Mouse (Mus musculus) MEL (cell line): Measurements from ENCODE around the gene Dcst1. TPM values are rescaled to one million over a fixed set of nuclear protein-coding genes. Genes with fewer than 3 reads are reported as not detected.

Experiments used
- DNase-seq: peaks from one replicate; pipeline ENCODE4 v3.0.0; 2011; ENCODE audit warnings: low read depth, low spot score
- H3K27ac ChIP-seq: 2 replicates; pipeline ENCODE4 v1.5.1; 2012; ENCODE audit warnings: low read depth, mild to moderate bottlenecking, control low read depth, low read length, moderate library complexity; ENCODE audit not compliant: control insufficient read depth
- H3K27me3 ChIP-seq, 2 experiments: fragments of 150-350 bp in 1 of 2; sonication (generic) in 1 of 2; 2 replicates each; pipeline ENCODE4 v1.6.1; 2012; ENCODE audit warnings: low read length in 2 of 2, mild to moderate bottlenecking in 2 of 2, improper control_type of control experiment in 1 of 2, moderate library complexity in 1 of 2; ENCODE audit not compliant: insufficient read depth in 2 of 2, control insufficient read depth in 1 of 2
- H3K36me3 ChIP-seq, 2 experiments: 2 replicates each; pipeline ENCODE4 v1.6.1; 2012 to 2014; ENCODE audit warnings: low read length in 2 of 2, improper control_type of control experiment in 1 of 2, inconsistent platforms in 1 of 2, mild to moderate bottlenecking in 1 of 2; ENCODE audit not compliant: insufficient read depth in 2 of 2, control insufficient read depth in 1 of 2
- H3K4me1 ChIP-seq, 2 experiments: fragments of 150-350 bp in 1 of 2; sonication (generic) in 1 of 2; 2 replicates each; pipeline ENCODE4 v1.6.1; 2012; ENCODE audit warnings: low read length in 2 of 2, improper control_type of control experiment in 1 of 2, mild to moderate bottlenecking in 1 of 2; ENCODE audit not compliant: insufficient read depth in 2 of 2, control insufficient read depth in 1 of 2
- H3K4me3 ChIP-seq, 2 experiments: fragments of 150-350 bp in 1 of 2; sonication (generic) in 1 of 2; 2 replicates each; pipeline ENCODE4 v1.5.1; 2012; ENCODE audit warnings: low read depth in 2 of 2, low read length in 2 of 2, mild to moderate bottlenecking in 2 of 2, moderate library complexity in 2 of 2, control low read depth in 1 of 2, improper control_type of control experiment in 1 of 2; ENCODE audit not compliant: control insufficient read depth in 1 of 2, insufficient read depth in 1 of 2
- H3K79me2 ChIP-seq: 2 replicates; pipeline ENCODE4 v1.6.1; 2012; ENCODE audit warnings: mild to moderate bottlenecking, low read length, moderate library complexity; ENCODE audit not compliant: control insufficient read depth, poor library complexity, insufficient read depth
- H3K9ac ChIP-seq: 2 replicates; pipeline ENCODE4 v1.6.1; 2012; ENCODE audit warnings: low read depth, mild to moderate bottlenecking, control low read depth, low read length, moderate library complexity; ENCODE audit not compliant: control insufficient read depth, poor library complexity, severe bottlenecking
- H3K9me3 ChIP-seq: fragments of 150-350 bp; sonication (generic); replicated peaks from 2 replicates; pipeline ENCODE4 v1.6.1; 2012; ENCODE audit warnings: mild to moderate bottlenecking, low read length, improper control_type of control experiment, moderate library complexity; ENCODE audit not compliant: insufficient read depth
- CTCF ChIP-seq, 3 experiments: IDR thresholded peaks in 2 of 3; conservative IDR thresholded peaks in 1 of 3; 2 replicates each; pipeline ENCODE4 v1.5.1; 2011 to 2012; ENCODE audit warnings: low read length in 3 of 3, low read depth in 2 of 3, mild to moderate bottlenecking in 2 of 3, improper control_type of control experiment in 1 of 3, inconsistent platforms in 1 of 3, mixed read lengths in 1 of 3, moderate library complexity in 1 of 3; ENCODE audit not compliant: control insufficient read depth in 1 of 3, insufficient read depth in 1 of 3, poor library complexity in 1 of 3, severe bottlenecking in 1 of 3
- E2F4 ChIP-seq: IDR thresholded peaks from 2 replicates; pipeline ENCODE4 v1.6.1; 2011; ENCODE audit warnings: low read depth, low read length, improper control_type of control experiment, borderline replicate concordance
- ETS1 ChIP-seq: IDR thresholded peaks from 2 replicates; pipeline ENCODE4 v1.6.1; 2012; ENCODE audit warnings: low read depth, mild to moderate bottlenecking, inconsistent platforms, low read length, improper control_type of control experiment, moderate library complexity
- GABPA ChIP-seq: IDR thresholded peaks from 2 replicates; pipeline ENCODE4 v1.6.1; 2012; ENCODE audit warnings: low read depth, mild to moderate bottlenecking, inconsistent platforms, low read length, improper control_type of control experiment, moderate library complexity
- GATA1 ChIP-seq: IDR thresholded peaks from 2 replicates; pipeline ENCODE4 v1.6.1; 2011; ENCODE audit warnings: low read depth, low read length, improper control_type of control experiment
- HCFC1 ChIP-seq: IDR thresholded peaks from 2 replicates; pipeline ENCODE4 v1.6.1; 2012; ENCODE audit warnings: low read depth, mild to moderate bottlenecking, inconsistent platforms, low read length, improper control_type of control experiment, moderate library complexity
- MAFK ChIP-seq: IDR thresholded peaks from 2 replicates; pipeline ENCODE4 v1.6.1; 2011; ENCODE audit warnings: low read depth, mild to moderate bottlenecking, low read length, improper control_type of control experiment, borderline replicate concordance
- MXI1 ChIP-seq: IDR thresholded peaks from 2 replicates; pipeline ENCODE4 v1.6.1; 2011; ENCODE audit warnings: mild to moderate bottlenecking, low read depth, low read length, improper control_type of control experiment
- NELFE ChIP-seq: IDR thresholded peaks from 2 replicates; pipeline ENCODE4 v1.6.1; 2011; ENCODE audit warnings: low read depth, low read length, improper control_type of control experiment
- POLR2A ChIP-seq, 2 experiments: IDR thresholded peaks; 2 replicates each; pipeline ENCODE4 v1.6.1; 2011 to 2012; ENCODE audit warnings: low read length in 2 of 2, mild to moderate bottlenecking in 2 of 2, control low read depth in 1 of 2, improper control_type of control experiment in 1 of 2, low read depth in 1 of 2, moderate library complexity in 1 of 2; ENCODE audit not compliant: control insufficient read depth in 1 of 2, insufficient read depth in 1 of 2, poor library complexity in 1 of 2
- POLR2AphosphoS5 ChIP-seq: IDR thresholded peaks from 2 replicates; pipeline ENCODE4 v1.6.1; 2012; ENCODE audit warnings: low read depth, borderline replicate concordance, mild to moderate bottlenecking, inconsistent platforms, low read length, moderate library complexity, mixed read lengths
- RCOR1 ChIP-seq: IDR thresholded peaks from 2 replicates; pipeline ENCODE4 v1.6.1; 2012; ENCODE audit warnings: low read depth, mild to moderate bottlenecking, inconsistent platforms, low read length, improper control_type of control experiment
- SIN3A ChIP-seq: IDR thresholded peaks from 2 replicates; pipeline ENCODE4 v1.6.1; 2012; ENCODE audit warnings: low read length, improper control_type of control experiment, inconsistent platforms
- TBP ChIP-seq: IDR thresholded peaks from 2 replicates; pipeline ENCODE4 v1.8.0; 2011; ENCODE audit warnings: low read depth, low read length, improper control_type of control experiment
- USF2 ChIP-seq, 2 experiments: IDR thresholded peaks; 2 replicates each; pipeline ENCODE4 v1.6.1; 2011 to 2012; ENCODE audit warnings: improper control_type of control experiment in 2 of 2, low read length in 2 of 2, borderline replicate concordance in 1 of 2, inconsistent platforms in 1 of 2, low read depth in 1 of 2, mild to moderate bottlenecking in 1 of 2; ENCODE audit not compliant: insufficient read depth in 1 of 2
- polyA plus RNA-seq, 2 experiments: library from polyadenylated mRNA; stranded (reverse) in 1 of 2; unstranded in 1 of 2; fragments of >175 nt in 1 of 2; fragments of >200 nt in 1 of 2; gene quantifications; 2 replicates each; pipeline versions ENCODE4 v1.2.1 to v1.2.4; 2012; ENCODE audit warnings: low replicate concordance in 2 of 2, low read depth in 1 of 2; ENCODE audit not compliant: insufficient read length in 2 of 2, insufficient read depth in 1 of 2, missing spikeins in 1 of 2
- total RNA-seq: library from RNA; depleted of rRNA; stranded (reverse); fragments of 300-350 nt; gene quantifications from 2 replicates; pipeline ENCODE4 v1.2.3, GENCODE M21; 2012

Gene Dcst1
- total and polyA plus RNA-seq, 3 experiments, result 0.08 to 0.29 TPM; not detected in 1

DNA sequence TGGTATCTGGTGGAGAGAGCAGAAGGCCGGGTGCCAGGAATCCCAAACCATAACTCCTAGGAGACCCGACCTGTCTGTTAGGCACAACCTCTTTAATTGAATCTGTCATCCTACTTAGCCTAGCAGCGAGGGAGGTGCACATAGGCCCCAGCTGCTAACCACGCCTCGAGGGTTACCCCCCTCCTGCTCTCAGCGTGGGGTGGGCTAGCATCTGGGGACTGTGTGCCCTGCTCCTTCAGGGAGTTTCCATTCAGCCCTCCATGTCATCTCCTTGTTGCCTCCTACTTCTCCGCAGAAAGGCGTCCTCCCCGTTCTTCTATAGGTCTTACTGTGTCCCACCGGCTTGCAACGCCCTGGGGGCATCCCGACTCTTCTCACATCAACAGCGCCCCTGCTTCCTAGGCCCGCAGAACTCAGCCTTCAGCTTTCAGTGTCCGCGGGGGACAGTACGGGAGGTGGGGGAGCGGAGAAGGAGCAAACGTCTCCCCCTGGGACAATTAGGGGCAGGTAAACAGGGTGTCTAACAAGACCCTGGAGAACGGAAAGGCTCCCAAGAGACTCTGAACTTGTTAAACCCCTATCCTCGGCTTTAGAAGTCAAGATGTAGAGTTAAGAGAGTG is 46.0 kb downstream of the Dcst1 start:
- Histone ChIP-seq H3K79me2 (no peaks in the 10 kb centered on the region), H3K27me3 (peaks cover 15 to 22% of the 10 kb centered on the region in 2 experiments), H3K27ac (no peak overlapping the region), H3K4me1 (peaks cover 4 to 8% of the 10 kb centered on the region in 2 experiments), H3K36me3 (no peaks in the 10 kb centered on the region), H3K4me3 (no peak overlapping the region), H3K9ac (no peak overlapping the region), H3K9me3 (no peaks in the 10 kb centered on the region)
- TF ChIP-seq HCFC1, result no peak
- TF ChIP-seq E2F4, result no peak
- no peak for TF ChIP-seq CTCF (IDR thresholded peaks at IDR 0.05 in 2 of 3, conservative IDR thresholded peaks at IDR 0.05 in 1 of 3; ENCODE audit: control insufficient read depth in 1 of 3, insufficient read depth in 1 of 3, low read depth in 2 of 3, low read length in 3 of 3, poor library complexity in 1 of 3, severe bottlenecking in 1 of 3)
- TF ChIP-seq POLR2AphosphoS5, result no peak
- no peak for TF ChIP-seq MAFK
- TF ChIP-seq NELFE, result no peak
- no peak for TF ChIP-seq GATA1
- no peak for TF ChIP-seq TBP
- TF ChIP-seq MXI1, result no peak
- no peak for TF ChIP-seq ETS1
- no peak for TF ChIP-seq POLR2A (IDR thresholded peaks at IDR 0.05; ENCODE audit: control insufficient read depth in 1 of 2, insufficient read depth in 1 of 2, low read depth in 1 of 2, low read length in 2 of 2, poor library complexity in 1 of 2)
- no peak for DNase-seq

DNA sequence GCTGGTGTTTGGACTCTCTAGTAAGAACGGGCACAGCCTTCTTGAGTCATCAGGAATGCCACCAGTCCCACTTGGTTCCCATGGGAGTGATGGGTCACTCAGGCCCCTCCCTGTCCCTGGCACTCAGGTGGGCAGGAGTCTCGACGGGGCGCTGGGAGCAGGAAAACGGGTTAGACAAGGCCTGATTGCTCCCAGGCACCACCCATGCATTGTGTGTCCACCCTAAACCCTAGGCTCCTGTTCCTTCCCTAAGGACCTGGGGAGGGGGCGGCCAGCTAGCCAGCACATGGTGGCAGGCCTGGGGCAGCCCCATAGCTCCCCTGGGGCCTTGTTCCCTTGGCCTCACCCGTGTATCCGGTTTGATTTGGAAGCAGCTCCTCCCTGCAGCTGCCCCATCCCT is 46.7 kb downstream of the Dcst1 start:
- no peaks in the 10 kb centered on the region for H3K36me3 ChIP-seq
- H3K4me1 ChIP-seq, result peaks cover 4 to 8% of the 10 kb centered on the region in 2 experiments
- TF ChIP-seq RCOR1 (no peak), GABPA (no peak), GATA1 (no peak), SIN3A (no peak), USF2 (IDR thresholded peaks at IDR 0.05; ENCODE audit: borderline replicate concordance in 1 of 2, insufficient read depth in 1 of 2, low read depth in 1 of 2, low read length in 2 of 2) (no peak)
- H3K4me3 ChIP-seq, result no peak overlapping the region
- DNase-seq, result no peak
- peaks cover 21 to 26% of the 10 kb centered on the region in 2 experiments for H3K27me3 ChIP-seq
- H3K27ac ChIP-seq, result no peak overlapping the region
- no peaks in the 10 kb centered on the region for H3K79me2 ChIP-seq
- H3K9me3 ChIP-seq, result no peaks in the 10 kb centered on the region
- H3K9ac ChIP-seq, result no peak overlapping the region

DNA sequence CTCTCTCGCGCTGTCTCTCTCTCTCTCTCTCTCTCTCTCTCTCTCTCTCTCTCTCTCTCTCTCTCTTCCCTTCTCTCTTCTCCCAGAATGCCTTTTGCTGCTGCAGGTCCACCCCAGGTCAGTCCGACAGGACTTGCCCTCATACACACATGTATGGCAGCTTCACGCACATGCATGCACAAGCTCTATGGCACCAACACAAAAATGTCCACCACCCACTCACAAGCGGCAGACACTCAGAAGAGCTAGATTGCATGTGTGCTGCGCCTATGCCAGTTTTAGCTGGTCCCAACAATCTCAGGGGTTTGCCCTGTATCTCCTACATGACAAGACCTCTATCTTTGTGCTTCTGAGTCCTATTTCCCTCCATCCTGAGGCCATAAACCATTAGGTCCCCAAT is 47.8 kb downstream of the Dcst1 start:
- Histone ChIP-seq H3K9ac (no peak overlapping the region), H3K4me3 (no peak overlapping the region), H3K27ac (no peak overlapping the region), H3K27me3 (peaks cover 27% of the 10 kb centered on the region in 2 experiments), H3K79me2 (no peaks in the 10 kb centered on the region), H3K4me1 (peaks cover 4 to 5% of the 10 kb centered on the region in 2 experiments), H3K36me3 (no peaks in the 10 kb centered on the region), H3K9me3 (no peaks in the 10 kb centered on the region)
- DNase-seq, result no peak
- TF ChIP-seq MAFK, result no peak
- 0 out of 2 replicates have a peak, but pooled peaks have one; percentile 11 for TF ChIP-seq SIN3A
